Mouse (Mus musculus): Measurements from ENCODE around the gene Osbp2. TPM values are rescaled to one million over a fixed set of nuclear protein-coding genes. Genes with fewer than 3 reads are reported as not detected.

Osbp2 gene
- polyA plus RNA-seq, 1 experiment from 2014 or later = 1.3 TPM

GRCm38 (mm10) chr11:3790736-3791135 lies 73.0 kb downstream of the Osbp2 start:
- Histone ChIP-seq H3K9ac (ENCODE audit: low read depth, low read length) (no peak overlapping the region), H3K27me3 (ENCODE audit: insufficient read depth, low read length) (no peaks in the 10 kb centered on the region), H3K4me3 (replicated peaks; ENCODE audit: low read depth, low read length) (no peak overlapping the region), H3K9me3 (replicated peaks; ENCODE audit: low read length) (no peaks in the 10 kb centered on the region), H3K27ac (no peak overlapping the region), H3K4me2 (ENCODE audit: low read length) (no peak overlapping the region), H3K4me1 (replicated peaks; ENCODE audit: insufficient read depth, low read length) (no peaks in the 10 kb centered on the region), H3K36me3 (ENCODE audit: insufficient read depth, low read length) (no peaks in the 10 kb centered on the region)
- TF ChIP-seq CTCF (IDR thresholded peaks at IDR 0.05; ENCODE audit: low read depth) = no peak
- no peak for DNase-seq (ENCODE audit: low spot score)
- ATAC-seq (replicated peaks; ENCODE audit: low FRiP score, low read depth) = peak; percentile 47

DNA sequence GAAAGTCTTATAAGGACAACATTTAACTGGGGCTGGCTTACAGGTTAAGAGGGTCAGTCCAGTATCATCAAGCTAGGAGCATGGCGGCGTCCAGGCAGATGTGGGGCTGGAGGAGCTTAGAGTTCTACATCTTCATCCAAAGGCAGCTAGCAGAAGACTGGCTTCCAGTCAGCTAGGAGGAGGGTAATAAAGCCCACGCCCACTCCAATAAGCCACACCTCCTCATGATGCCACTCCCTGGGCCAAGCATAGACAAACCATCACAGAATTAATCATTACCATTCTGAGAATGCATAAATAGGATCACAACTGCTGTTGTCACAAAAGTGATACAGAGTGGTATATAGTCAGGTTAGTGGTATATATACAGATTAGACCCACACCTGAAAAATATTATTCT lies 73.8 kb downstream of the Osbp2 start:
- Histone ChIP-seq H3K4me2 (ENCODE audit: low read length) (no peak overlapping the region), H3K27ac (no peak overlapping the region), H3K9ac (ENCODE audit: low read depth, low read length) (no peak overlapping the region), H3K36me3 (ENCODE audit: insufficient read depth, low read length) (no peaks in the 10 kb centered on the region), H3K27me3 (ENCODE audit: insufficient read depth, low read length) (no peaks in the 10 kb centered on the region), H3K4me1 (replicated peaks; ENCODE audit: insufficient read depth, low read length) (no peaks in the 10 kb centered on the region), H3K4me3 (replicated peaks; ENCODE audit: low read depth, low read length) (no peak overlapping the region), H3K9me3 (replicated peaks; ENCODE audit: low read length) (no peaks in the 10 kb centered on the region)
- ATAC-seq (replicated peaks; ENCODE audit: low FRiP score, low read depth) (peak; percentile 75), DNase-seq (ENCODE audit: low spot score) (peak; percentile 8)
- TF ChIP-seq CTCF (IDR thresholded peaks at IDR 0.05; ENCODE audit: low read depth) = no peak
- WGBS = 69% methylated on average over 3 of the region's 3 CpGs

DNA sequence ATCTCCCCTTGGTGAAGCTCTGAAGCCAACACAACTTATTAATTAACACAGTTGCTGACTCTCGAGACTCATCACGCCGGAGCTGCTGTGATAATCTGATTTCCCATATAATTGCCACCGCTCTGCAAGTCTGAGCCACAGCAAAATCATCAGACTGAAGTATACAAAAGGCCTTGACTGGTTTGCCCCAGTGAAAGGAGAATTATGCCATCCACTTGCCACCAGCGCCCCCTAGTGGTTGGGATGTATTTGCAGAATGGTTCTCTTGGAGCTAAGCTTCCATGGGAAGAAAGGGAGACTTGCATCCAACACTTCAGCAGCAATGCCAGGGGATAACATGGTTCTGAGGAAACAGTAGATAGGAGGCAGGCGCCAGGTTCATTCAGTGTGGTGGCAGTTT lies 77.1 kb downstream of the Osbp2 start:
- 27% methylated on average over 6 of the region's 6 CpGs for WGBS

GRCm38 (mm10) chr11:3775263-3775644 lies 88.4 kb downstream of the Osbp2 start:
- DNase-seq (ENCODE audit: low spot score) (no peak), ATAC-seq (replicated peaks; ENCODE audit: low FRiP score, low read depth) (no peak)
- Histone ChIP-seq H3K9ac (ENCODE audit: low read depth, low read length) (no peak overlapping the region), H3K4me1 (replicated peaks; ENCODE audit: insufficient read depth, low read length) (peaks cover 9% of the 10 kb centered on the region; the same call in 1 of the 2 replicates), H3K4me2 (ENCODE audit: low read length) (0 out of 2 replicates have a peak overlapping the region, but pooled peaks have one; percentile 51), H3K4me3 (replicated peaks; ENCODE audit: low read depth, low read length) (no peak overlapping the region), H3K9me3 (replicated peaks; ENCODE audit: low read length) (no peaks in the 10 kb centered on the region), H3K27me3 (ENCODE audit: insufficient read depth, low read length) (peaks cover 20% of the 10 kb centered on the region), H3K36me3 (ENCODE audit: insufficient read depth, low read length) (no peaks in the 10 kb centered on the region), H3K27ac (no peak overlapping the region)
- 32% methylated on average over 4 of the region's 4 CpGs for WGBS
- TF ChIP-seq CTCF (IDR thresholded peaks at IDR 0.05; ENCODE audit: low read depth) = no peak

More for the DNA sequence above, 77.1 kb downstream of the Osbp2 start:
- Histone ChIP-seq H3K4me1 (replicated peaks; ENCODE audit: insufficient read depth, low read length) (no peaks in the 10 kb centered on the region), H3K4me2 (ENCODE audit: low read length) (no peak overlapping the region), H3K36me3 (ENCODE audit: insufficient read depth, low read length) (no peaks in the 10 kb centered on the region), H3K9ac (ENCODE audit: low read depth, low read length) (no peak overlapping the region), H3K27me3 (ENCODE audit: insufficient read depth, low read length) (no peaks in the 10 kb centered on the region), H3K27ac (no peak overlapping the region), H3K9me3 (replicated peaks; ENCODE audit: low read length) (no peaks in the 10 kb centered on the region), H3K4me3 (replicated peaks; ENCODE audit: low read depth, low read length) (no peak overlapping the region)
- peak; percentile 98 for TF ChIP-seq CTCF (IDR thresholded peaks at IDR 0.05; ENCODE audit: low read depth)
- peak; percentile 93 for DNase-seq (ENCODE audit: low spot score)
- no peak for ATAC-seq (replicated peaks; ENCODE audit: low FRiP score, low read depth)

GRCm38 (mm10) chr11:3774463-3775262 lies 89.0 kb downstream of the Osbp2 start:
- Histone ChIP-seq H3K4me1 (replicated peaks; ENCODE audit: insufficient read depth, low read length) (peaks cover 9% of the 10 kb centered on the region; the same call in 1 of the 2 replicates), H3K27me3 (ENCODE audit: insufficient read depth, low read length) (peaks cover 20% of the 10 kb centered on the region), H3K4me2 (ENCODE audit: low read length) (peak overlapping the region; percentile 51), H3K36me3 (ENCODE audit: insufficient read depth, low read length) (no peaks in the 10 kb centered on the region), H3K4me3 (replicated peaks; ENCODE audit: low read depth, low read length) (peak overlapping the region; percentile 17), H3K9me3 (replicated peaks; ENCODE audit: low read length) (no peaks in the 10 kb centered on the region), H3K9ac (ENCODE audit: low read depth, low read length) (no peak overlapping the region), H3K27ac (no peak overlapping the region)
- TF ChIP-seq CTCF (IDR thresholded peaks at IDR 0.05; ENCODE audit: low read depth) = no peak
- ATAC-seq (replicated peaks; ENCODE audit: low FRiP score, low read depth) (0 out of 2 replicates have a peak, but pooled peaks have one; percentile 29), DNase-seq (ENCODE audit: low spot score) (peak; percentile 43)
- WGBS = 2% methylated on average over 54 of the region's 56 CpGs

GRCm38 (mm10) chr11:3773782-3774462 lies 89.8 kb downstream of the Osbp2 start:
- WGBS = 42% methylated on average over 6 of the region's 6 CpGs
- Histone ChIP-seq H3K9ac (ENCODE audit: low read depth, low read length) (no peak overlapping the region), H3K27me3 (ENCODE audit: insufficient read depth, low read length) (peaks cover 20% of the 10 kb centered on the region), H3K9me3 (replicated peaks; ENCODE audit: low read length) (no peaks in the 10 kb centered on the region), H3K4me3 (replicated peaks; ENCODE audit: low read depth, low read length) (peak overlapping the region; percentile 17; the same call in 1 of the 2 replicates), H3K4me1 (replicated peaks; ENCODE audit: insufficient read depth, low read length) (peaks cover 9% of the 10 kb centered on the region; the same call in 1 of the 2 replicates), H3K27ac (no peak overlapping the region), H3K36me3 (ENCODE audit: insufficient read depth, low read length) (no peaks in the 10 kb centered on the region), H3K4me2 (ENCODE audit: low read length) (peak overlapping the region; percentile 51)
- DNase-seq (ENCODE audit: low spot score) (no peak), ATAC-seq (replicated peaks; ENCODE audit: low FRiP score, low read depth) (no peak)
- TF ChIP-seq CTCF (IDR thresholded peaks at IDR 0.05; ENCODE audit: low read depth) = no peak

Data from kidney, postnatal 0 days (tissue).